Mouse (Mus musculus) heart, adult 11 months (tissue): ENCODE results near the gene Mybpc2.

Experiments
- DNase-seq: peaks from one replicate; pipeline ENCODE4 v3.0.0; 2022

Mybpc2 gene

GRCm38 (mm10) chr7:44521710-44522109, 2.7 kb downstream of the Mybpc2 start:
- no peak for DNase-seq

DNA sequence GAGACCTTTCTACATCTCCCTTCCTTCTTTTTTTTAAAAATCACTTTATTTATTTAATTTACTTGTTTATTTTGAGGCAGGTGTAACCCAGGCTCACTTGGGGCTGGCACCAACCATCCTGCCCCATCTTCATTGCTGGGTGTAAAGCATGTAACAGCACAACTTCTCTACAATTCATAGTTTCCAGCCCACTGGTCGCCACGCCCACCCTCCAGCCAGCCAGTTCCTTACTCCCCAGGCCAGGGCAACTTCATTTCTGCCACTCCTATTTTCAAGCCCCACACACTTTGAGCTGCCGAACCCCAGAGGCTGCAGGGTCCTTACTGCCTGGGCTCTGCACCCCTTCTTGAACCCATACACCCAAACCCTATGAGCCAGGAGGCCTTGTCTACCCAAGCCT, 3.5 kb downstream of the Mybpc2 start:
- DNase-seq: no peak

DNA sequence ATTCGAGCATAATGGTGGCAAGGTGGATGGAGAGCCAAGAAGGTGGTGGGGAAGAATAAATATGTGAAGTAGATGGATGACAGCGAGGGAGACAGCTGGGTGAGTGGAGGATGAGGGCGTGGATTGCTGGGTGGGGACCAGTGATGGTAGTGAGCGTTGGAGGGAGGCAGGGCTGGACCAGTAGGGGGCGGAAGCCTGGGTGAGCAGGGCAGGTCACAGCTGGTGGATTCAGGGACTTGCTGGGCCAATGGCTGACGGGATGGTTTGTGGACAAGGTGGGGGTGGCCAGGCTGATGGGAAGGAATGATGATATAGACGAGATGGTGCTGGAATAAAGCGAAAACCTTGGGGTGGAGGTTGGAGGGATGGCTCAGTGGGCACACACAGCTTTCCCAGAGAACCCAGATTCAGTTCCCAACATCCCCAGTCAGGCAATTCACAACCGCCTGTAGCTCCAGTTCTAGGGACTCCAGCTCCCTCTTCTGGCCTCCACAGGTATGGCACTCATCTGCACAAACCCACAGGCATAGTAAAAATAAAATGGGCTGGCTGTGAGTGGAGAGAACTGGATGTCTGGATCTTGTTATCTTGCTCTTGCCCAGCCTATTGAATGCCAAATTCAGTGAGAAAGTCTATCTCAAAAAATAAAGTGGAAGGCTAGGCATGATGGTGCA, 5.1 kb downstream of the Mybpc2 start:
- no peak for DNase-seq

- no peak for DNase-seq
Observed at GRCm38 (mm10) chr7:44507491-44507890, 17.0 kb downstream of the Mybpc2 start.

- DNase-seq: no peak
Observed at GRCm38 (mm10) chr7:44501563-44502115, 22.8 kb downstream of the Mybpc2 start.

DNA sequence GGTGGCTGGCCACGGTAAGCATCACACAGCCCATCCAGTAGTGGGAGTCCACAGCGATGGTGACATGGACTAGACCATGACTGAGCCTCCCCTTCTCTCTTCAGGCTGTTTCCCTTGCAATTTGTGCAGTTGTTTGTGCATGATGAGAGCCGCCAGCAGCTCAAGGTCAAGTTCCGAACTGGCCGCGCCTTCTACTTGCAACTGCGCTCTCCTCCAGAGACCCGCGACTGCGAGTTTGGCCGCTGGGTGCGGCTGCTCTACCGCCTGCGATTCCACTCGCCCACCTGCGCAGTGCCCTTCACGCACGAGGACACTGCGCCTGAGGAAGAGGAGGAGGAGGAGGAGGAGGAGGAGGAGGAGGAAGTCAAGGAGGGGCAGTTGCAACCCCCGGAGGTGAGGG, 24.4 kb downstream of the Mybpc2 start:
- peak; percentile 75 for DNase-seq

GRCm38 (mm10) chr7:44498922-44499321, 25.5 kb downstream of the Mybpc2 start:
- DNase-seq: no peak

DNA sequence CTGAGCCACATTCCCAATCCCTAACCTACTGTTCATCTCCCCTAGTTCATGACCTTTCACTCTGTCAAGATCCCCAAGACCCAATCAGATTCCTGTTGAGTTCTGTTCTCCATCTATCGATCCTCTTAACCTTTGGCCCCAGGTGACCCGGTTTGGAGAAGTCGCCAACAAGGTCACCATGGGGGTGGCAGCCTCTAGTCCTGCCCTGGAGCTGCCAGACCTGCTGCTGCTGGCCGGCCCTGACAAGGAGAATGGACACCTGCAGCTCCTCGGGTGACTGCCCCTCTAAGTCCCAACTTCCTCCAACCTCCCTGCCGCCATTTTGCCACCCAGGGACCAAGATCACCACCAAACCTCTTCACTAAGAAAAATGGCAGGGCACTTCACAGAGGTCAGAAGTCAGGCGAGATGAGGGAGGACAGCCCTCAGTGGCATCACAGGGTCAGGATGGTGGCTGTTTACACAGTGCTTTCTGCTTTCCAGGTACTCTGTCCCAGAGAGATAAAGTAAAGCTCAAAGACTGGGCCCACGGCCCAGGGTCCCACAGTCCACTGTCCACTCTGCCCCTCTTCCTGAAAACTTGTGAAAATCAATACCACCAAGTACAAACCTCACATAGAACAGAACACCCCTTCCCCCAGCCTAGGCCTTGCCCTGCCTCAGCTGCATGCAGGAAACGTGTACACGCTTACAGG, 26.9 kb downstream of the Mybpc2 start:
- DNase-seq: peak; percentile 90

- no peak for DNase-seq
Observed at GRCm38 (mm10) chr7:44496771-44497109, 27.7 kb downstream of the Mybpc2 start.

DNA sequence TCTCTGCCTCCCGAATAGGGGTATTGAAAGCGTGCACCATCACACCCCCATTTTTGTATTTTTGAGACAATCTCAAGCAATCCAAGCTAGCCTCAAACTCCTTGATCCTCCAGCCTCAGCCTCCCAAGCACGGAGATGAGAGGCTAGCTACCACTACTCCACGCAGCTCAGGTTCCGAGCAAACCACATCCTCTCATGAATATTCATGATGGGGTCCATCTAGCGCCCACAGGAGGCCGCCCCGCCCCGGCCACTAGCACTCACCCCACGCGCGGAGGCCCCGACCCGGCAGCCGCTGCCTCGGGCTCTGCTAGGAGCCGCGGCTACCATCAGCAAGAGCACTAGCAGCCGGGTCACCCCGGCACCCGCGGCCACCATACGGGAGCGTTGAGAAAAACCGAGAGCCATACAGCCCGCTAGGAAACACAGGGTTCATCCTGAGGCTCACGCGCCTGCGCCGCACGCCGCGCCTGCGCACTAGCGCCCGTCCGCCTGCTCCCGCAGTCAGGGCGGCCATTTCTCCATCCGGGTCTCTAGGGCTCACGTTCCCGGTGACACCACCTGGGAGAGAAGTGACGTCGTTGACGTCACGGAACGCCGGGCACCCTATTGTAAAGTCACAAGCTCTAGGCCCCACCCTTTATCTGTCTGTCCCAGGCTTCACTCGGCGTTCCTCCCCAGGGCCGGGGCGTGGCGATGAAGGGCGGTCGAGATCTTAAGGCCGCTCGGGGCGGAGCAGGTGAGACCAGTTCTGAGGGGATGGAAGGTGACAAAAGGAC, 28.3 kb downstream of the Mybpc2 start, which contains the start of the genes Emc10 and Fam71e1:
Emc10 (minus strand) TSS at position 538 of the 779 bp plus-strand sequence.
Fam71e1 (plus strand) TSS at position 590 of the 779 bp plus-strand sequence.
- peak; percentile 100 for DNase-seq

DNA sequence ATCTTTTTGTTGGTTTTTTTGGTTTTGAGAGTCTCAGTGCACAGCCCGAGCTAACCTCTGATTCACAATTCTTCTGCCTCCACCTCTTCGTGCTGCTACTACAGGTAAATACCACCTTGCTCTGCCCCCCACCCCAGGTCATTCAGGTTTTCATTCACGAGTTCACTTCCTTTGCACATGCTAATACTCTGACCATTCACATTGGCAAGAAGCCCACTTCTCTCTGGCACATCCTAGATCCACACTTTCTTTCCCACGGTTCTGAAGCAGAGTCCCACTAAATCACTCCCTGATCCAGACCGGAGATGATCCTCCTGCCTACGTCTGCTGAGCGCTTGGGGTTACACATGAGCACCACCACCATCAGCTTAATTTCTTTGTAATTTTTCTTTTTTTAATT, 29.4 kb downstream of the Mybpc2 start:
- peak; percentile 87 for DNase-seq

GRCm38 (mm10) chr7:44494681-44495080, 29.8 kb downstream of the Mybpc2 start:
- peak; percentile 88 for DNase-seq

DNA sequence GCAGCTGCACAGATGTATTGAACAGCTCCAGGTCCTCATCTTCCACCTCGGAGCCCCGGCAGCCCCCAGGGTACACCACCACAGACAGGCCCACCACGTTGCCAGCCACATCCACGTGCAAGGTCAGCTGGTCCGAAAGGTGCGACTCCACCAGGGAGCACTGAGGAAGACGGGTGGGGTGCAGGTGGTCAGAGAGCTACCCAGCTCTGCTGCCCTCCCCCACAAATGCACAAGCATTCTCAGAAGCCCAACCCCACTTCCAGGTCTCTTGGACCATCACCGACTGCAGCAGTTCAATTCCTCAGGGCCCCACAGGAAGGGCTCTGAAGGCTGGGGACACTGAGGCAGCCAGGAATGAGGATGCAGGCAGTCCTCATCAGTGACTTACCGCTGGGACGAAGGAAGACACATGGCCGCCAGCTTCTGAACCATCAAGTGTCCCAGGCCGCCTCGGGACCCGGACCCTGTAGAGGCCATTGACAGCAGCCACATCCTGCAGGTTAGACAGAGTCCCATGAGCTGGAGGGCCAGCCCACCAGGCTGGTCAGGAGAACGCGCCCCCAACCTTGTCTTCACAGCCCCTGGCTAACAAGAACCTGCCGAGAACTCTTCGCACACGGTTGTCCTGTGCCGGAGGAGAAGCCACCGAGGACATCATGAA, 32.2 kb downstream of the Mybpc2 start:
- DNase-seq: peak; percentile 86

- DNase-seq: peak; percentile 82
Observed at GRCm38 (mm10) chr7:44491391-44491790, 33.1 kb downstream of the Mybpc2 start.

DNA sequence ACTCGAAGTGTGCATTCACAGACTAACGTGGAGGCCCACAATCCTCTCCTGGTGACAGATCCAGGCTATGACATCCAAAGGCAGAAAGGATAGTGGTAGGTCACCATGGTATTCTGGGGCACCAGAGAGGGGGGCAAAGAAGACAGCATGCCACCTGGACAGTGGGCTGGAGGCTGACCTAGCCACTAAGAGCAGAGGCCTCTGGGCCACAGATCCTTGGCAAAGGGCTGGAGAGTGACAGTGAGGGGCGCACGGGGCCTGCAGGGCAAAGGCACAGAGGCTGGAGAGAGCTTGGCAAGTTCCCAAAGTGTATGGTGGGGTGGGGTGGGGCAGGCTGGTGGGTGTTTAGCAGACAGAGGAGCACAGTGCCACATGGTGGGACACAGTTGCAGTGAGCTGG, 34.2 kb downstream of the Mybpc2 start:
- DNase-seq: peak; percentile 84

GRCm38 (mm10) chr7:44488545-44488944, 35.9 kb downstream of the Mybpc2 start:
- peak; percentile 86 for DNase-seq

GRCm38 (mm10) chr7:44487936-44488335, 36.5 kb downstream of the Mybpc2 start:
- DNase-seq: peak; percentile 68

GRCm38 (mm10) chr7:44486927-44487575, 37.4 kb downstream of the Mybpc2 start:
- DNase-seq: peak; percentile 63

DNA sequence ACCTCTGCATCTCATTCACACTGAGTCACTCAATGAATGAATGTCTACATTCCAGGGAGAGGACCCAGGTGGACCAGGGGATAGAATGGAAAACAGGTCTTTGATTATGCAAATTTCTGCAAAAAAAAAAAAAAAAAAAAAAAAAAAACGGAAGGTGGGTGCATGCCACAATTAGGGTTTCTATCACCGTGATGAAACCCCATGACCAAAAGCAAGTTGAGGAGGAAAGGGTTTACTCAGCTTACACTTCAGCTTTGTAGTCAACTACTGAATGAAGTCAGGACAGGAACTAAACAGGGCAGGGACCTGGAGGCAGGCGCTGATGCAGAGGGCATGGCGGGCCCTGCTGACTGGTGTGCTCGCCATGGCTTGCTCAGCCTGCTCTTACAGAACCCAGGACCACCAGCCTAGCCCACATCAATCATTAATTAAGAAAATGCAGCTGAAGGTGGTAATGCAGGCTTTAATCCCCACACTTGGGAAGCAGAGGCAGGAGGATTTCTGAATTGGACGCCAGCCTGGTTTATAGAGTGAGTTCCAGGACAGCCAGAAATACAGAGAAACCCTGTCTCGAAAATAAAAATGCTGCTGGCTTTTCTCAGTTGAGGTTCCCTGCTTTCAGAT, 38.8 kb downstream of the Mybpc2 start:
- peak; percentile 69 for DNase-seq

- DNase-seq: peak; percentile 92
Observed at GRCm38 (mm10) chr7:44484841-44485571, 39.5 kb downstream of the Mybpc2 start.

DNA sequence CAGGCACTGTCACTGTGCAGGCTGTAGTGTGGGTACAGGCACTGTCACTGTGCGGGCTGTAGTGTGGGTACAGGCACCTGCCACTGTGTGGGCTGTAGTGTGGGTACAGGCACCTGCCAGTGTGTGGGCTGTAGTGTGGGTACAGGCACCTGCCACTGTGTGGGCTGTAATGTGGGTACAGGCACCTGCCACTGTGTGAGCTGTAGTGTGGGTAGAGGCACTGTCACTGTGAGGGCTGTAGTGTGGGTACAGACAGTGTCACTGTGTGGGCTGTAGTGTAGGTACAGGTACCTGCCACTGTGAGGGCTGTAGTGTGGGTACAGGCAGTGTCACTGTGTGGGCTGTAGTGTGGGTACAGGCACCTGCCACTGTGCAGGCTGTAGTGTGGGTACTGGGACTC, 40.3 kb downstream of the Mybpc2 start:
- DNase-seq: peak; percentile 31
